Mouse (Mus musculus): ENCODE measurements around the gene Nhsl1. TPM values are rescaled to one million over a fixed set of nuclear protein-coding genes. Genes with fewer than 3 reads are reported as not detected.

The Nhsl1 gene
- total RNA-seq, 2 experiments from 2014 or later: 4.6 to 7.0 TPM

- Histone ChIP-seq H3K27ac (no peak overlapping the region), H3K4me3 (no peak overlapping the region)
- TF ChIP-seq CTCF (IDR thresholded peaks at IDR 0.05): no peak
- no peak for DNase-seq
- intact Hi-C loops (cut with DNase I): no loop called here
Measured at GRCm38 (mm10) chr10:18356461-18356860, 37.7 kb downstream of the Nhsl1 start.

GRCm38 (mm10) chr10:18357212-18357611 is 38.4 kb downstream of the Nhsl1 start:
- DNase-seq: no peak
- Histone ChIP-seq H3K27ac (no peak overlapping the region), H3K4me3 (no peak overlapping the region)
- TF ChIP-seq CTCF (IDR thresholded peaks at IDR 0.05): no peak
- intact Hi-C loops (cut with DNase I): no loop called here

GRCm38 (mm10) chr10:18358461-18358860 is 39.7 kb downstream of the Nhsl1 start:
- intact Hi-C loops (cut with DNase I): no loop called here
- DNase-seq: no peak
- no peak for TF ChIP-seq CTCF (IDR thresholded peaks at IDR 0.05)
- H3K27ac ChIP-seq: no peak overlapping the region
- no peak overlapping the region for H3K4me3 ChIP-seq

- DNase-seq: no peak
- TF ChIP-seq CTCF (IDR thresholded peaks at IDR 0.05): no peak
Measured at GRCm38 (mm10) chr10:18360175-18360574, 41.4 kb downstream of the Nhsl1 start.

GRCm38 (mm10) chr10:18365432-18365831 is 46.6 kb downstream of the Nhsl1 start:
- Histone ChIP-seq H3K27ac (no peak overlapping the region), H3K4me3 (no peak overlapping the region)
- no peak for DNase-seq
- intact Hi-C loops (cut with DNase I): no loop called here
- no peak for TF ChIP-seq CTCF (IDR thresholded peaks at IDR 0.05)

More at GRCm38 (mm10) chr10:18360175-18360574, 41.4 kb downstream of the Nhsl1 start:
- no peak overlapping the region for H3K27ac ChIP-seq
- intact Hi-C loops (cut with DNase I): no loop called here
- H3K4me3 ChIP-seq: no peak overlapping the region

GRCm38 (mm10) chr10:18366697-18367096 is 47.9 kb downstream of the Nhsl1 start:
- TF ChIP-seq CTCF (IDR thresholded peaks at IDR 0.05): no peak
- Histone ChIP-seq H3K4me3 (no peak overlapping the region), H3K27ac (no peak overlapping the region)
- DNase-seq: no peak
- intact Hi-C loops (cut with DNase I): no loop called here

GRCm38 (mm10) chr10:18368111-18368510 is 49.3 kb downstream of the Nhsl1 start:
- DNase-seq: no peak
- Histone ChIP-seq H3K27ac (no peak overlapping the region), H3K4me3 (no peak overlapping the region)
- intact Hi-C loops (cut with DNase I): no loop called here
- no peak for TF ChIP-seq CTCF (IDR thresholded peaks at IDR 0.05)

- TF ChIP-seq CTCF (IDR thresholded peaks at IDR 0.05): no peak
- no peak overlapping the region for H3K4me3 ChIP-seq
- H3K27ac ChIP-seq: no peak overlapping the region
- intact Hi-C loops (cut with DNase I): no loop called here
- DNase-seq: no peak
Measured at GRCm38 (mm10) chr10:18370475-18371286, 51.9 kb downstream of the Nhsl1 start.

GRCm38 (mm10) chr10:18371866-18372265 is 53.1 kb downstream of the Nhsl1 start:
- intact Hi-C loops (cut with DNase I): no loop called here
- no peak for TF ChIP-seq CTCF (IDR thresholded peaks at IDR 0.05)
- no peak overlapping the region for H3K27ac ChIP-seq
- H3K4me3 ChIP-seq: no peak overlapping the region
- DNase-seq: no peak

- no peak overlapping the region for H3K27ac ChIP-seq
- DNase-seq: no peak
- no peak for TF ChIP-seq CTCF (IDR thresholded peaks at IDR 0.05)
- no peak overlapping the region for H3K4me3 ChIP-seq
- intact Hi-C loops (cut with DNase I): no loop called here
Measured at GRCm38 (mm10) chr10:18375301-18375700, 56.5 kb downstream of the Nhsl1 start.

- Histone ChIP-seq H3K4me3 (no peak overlapping the region), H3K27ac (no peak overlapping the region)
- no peak for DNase-seq
- no peak for TF ChIP-seq CTCF (IDR thresholded peaks at IDR 0.05)
- intact Hi-C loops (cut with DNase I): loop anchor here (5.0 kb wide), 1 partner anchor 147 kb away; no protein-coding TSS in a partner anchor
Measured at GRCm38 (mm10) chr10:18384766-18385165, 66.0 kb downstream of the Nhsl1 start.

- no peak for TF ChIP-seq CTCF (IDR thresholded peaks at IDR 0.05)
- H3K27ac ChIP-seq: no peak overlapping the region
- intact Hi-C loops (cut with DNase I): loop anchor here (5.0 kb wide), 1 partner anchor 149 kb away; no protein-coding TSS in a partner anchor
Measured at GRCm38 (mm10) chr10:18386224-18386623, 67.4 kb downstream of the Nhsl1 start.

GRCm38 (mm10) chr10:18388784-18389575 is 70.2 kb downstream of the Nhsl1 start:
- TF ChIP-seq CTCF (IDR thresholded peaks at IDR 0.05): peak; percentile 78
- Histone ChIP-seq H3K27ac (no peak overlapping the region), H3K4me3 (peak overlapping the region; percentile 19)
- intact Hi-C loops (cut with DNase I): loop anchor here (5.0 kb wide), 1 partner anchor 152 kb away; no protein-coding TSS in a partner anchor
- DNase-seq: peak; percentile 67

More at GRCm38 (mm10) chr10:18386224-18386623, 67.4 kb downstream of the Nhsl1 start:
- no peak for DNase-seq
- H3K4me3 ChIP-seq: no peak overlapping the region
